Mouse (Mus musculus) C2C12 (cell line): ENCODE results near the gene Ssbp3. TPM values are rescaled to one million over a fixed set of nuclear protein-coding genes. Genes with fewer than 3 reads are reported as not detected.

Experiments used
- H3K27me3 ChIP-seq: one replicate; pipeline ENCODE4 v1.6.1; 2011; ENCODE audit not compliant: control insufficient read depth, insufficient read depth, insufficient read length
- H3K36me3 ChIP-seq: one replicate; pipeline ENCODE4 v1.6.1; 2011; ENCODE audit not compliant: control insufficient read depth, insufficient read depth
- H3K4me3 ChIP-seq: one replicate; pipeline ENCODE4 v1.5.1; 2011; ENCODE audit warnings: mild to moderate bottlenecking, control low read depth; ENCODE audit not compliant: poor library complexity, insufficient read depth, severe bottlenecking
- H3K79me2 ChIP-seq: one replicate; pipeline ENCODE4 v1.6.1; 2011; ENCODE audit not compliant: control insufficient read depth, insufficient read depth
- H3K79me3 ChIP-seq: one replicate; pipeline ENCODE4 v1.6.1; 2011; ENCODE audit warnings: low read depth, control low read depth
- H3ac ChIP-seq: one replicate; pipeline ENCODE3; 2011; ENCODE audit warnings: low read depth; ENCODE audit not compliant: control insufficient read depth, insufficient read length
- CEBPB ChIP-seq: IDR thresholded peaks from one replicate; pipeline ENCODE4 v1.6.1; 2011; ENCODE audit warnings: low read depth, mild to moderate bottlenecking, control low read depth, moderate library complexity
- CTCF ChIP-seq: IDR thresholded peaks from one replicate; pipeline ENCODE4 v1.5.1; 2011; ENCODE audit not compliant: control insufficient read depth, insufficient read depth, insufficient read length
- FOSL1 ChIP-seq: IDR thresholded peaks from one replicate; pipeline ENCODE4 v1.8.0; 2011; ENCODE audit warnings: mild to moderate bottlenecking, low read length; ENCODE audit not compliant: poor library complexity, insufficient read depth, severe bottlenecking
- MAX ChIP-seq: IDR thresholded peaks from one replicate; pipeline ENCODE4 v1.6.1; 2011; ENCODE audit warnings: mild to moderate bottlenecking, control low read depth
- MYOD1 ChIP-seq: IDR thresholded peaks from one replicate; pipeline ENCODE4 v1.6.1; 2011; ENCODE audit warnings: low read depth; ENCODE audit not compliant: control insufficient read depth, insufficient read length
- MYOG ChIP-seq: IDR thresholded peaks from one replicate; pipeline ENCODE4 v1.6.1; 2011; ENCODE audit not compliant: control insufficient read depth, insufficient read length; ENCODE audit errors: extremely low read depth
- USF1 ChIP-seq: IDR thresholded peaks from one replicate; pipeline ENCODE4 v1.6.1; 2011; ENCODE audit warnings: low read depth, mild to moderate bottlenecking, control low read depth, moderate library complexity
- polyA plus RNA-seq: library from polyadenylated mRNA; unstranded; fragments of >200 nt; fragmentation: generic; extraction: Trizol; gene quantifications from one replicate; pipeline ENCODE4 v1.2.1, GENCODE M21; 2012; ENCODE audit warnings: missing spikeins

Gene Ssbp3
- polyA plus RNA-seq, 1 experiment, result 74.7 TPM

DNA sequence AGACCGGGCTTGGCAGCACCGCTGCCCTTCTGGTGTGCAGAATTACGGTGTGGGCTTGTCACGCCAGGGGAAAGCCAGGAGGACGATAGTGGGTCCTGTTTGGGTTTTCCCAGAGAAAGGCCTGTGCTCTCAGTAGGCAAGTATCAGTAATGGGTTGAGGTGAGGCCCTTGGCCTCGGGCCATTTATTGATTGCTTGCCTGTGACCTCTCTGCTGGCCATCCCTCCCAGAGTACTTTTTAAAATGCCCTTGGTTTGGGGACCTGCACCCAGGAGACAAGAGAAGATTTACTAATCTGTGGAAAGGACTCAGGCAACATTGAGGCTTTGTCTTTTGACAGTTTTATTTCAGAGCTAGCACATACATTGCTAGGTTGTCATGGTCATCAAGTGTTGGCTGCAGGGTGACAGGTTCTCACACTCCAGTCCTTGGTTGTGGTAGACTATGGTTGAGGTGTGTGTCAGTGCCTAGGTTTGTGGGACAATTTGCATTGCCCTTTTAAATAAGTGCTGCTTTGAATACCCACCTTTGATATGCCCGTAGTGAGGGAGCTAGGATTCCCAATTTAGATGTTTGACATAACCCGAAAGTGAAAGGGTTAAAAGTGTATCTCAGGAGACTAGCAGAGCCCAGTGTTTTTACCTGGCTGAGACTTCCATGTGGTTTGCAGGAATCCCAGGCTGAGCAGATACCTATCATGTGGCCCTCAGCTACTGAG, 28.2 kb downstream of the Ssbp3 start:
- H3K36me3 ChIP-seq, result peaks cover 50% of the 10 kb centered on the region
- H3ac ChIP-seq, result no peak overlapping the region
- H3K4me3 ChIP-seq, result no peak overlapping the region
- TF ChIP-seq MYOD1 (no peak), MYOG (no peak), CTCF (no peak), CEBPB (no peak), USF1 (no peak), FOSL1 (no peak)
- peaks cover 26% of the 10 kb centered on the region for H3K79me3 ChIP-seq
- no peaks in the 10 kb centered on the region for H3K27me3 ChIP-seq
- H3K79me2 ChIP-seq, result peaks cover 87% of the 10 kb centered on the region

DNA sequence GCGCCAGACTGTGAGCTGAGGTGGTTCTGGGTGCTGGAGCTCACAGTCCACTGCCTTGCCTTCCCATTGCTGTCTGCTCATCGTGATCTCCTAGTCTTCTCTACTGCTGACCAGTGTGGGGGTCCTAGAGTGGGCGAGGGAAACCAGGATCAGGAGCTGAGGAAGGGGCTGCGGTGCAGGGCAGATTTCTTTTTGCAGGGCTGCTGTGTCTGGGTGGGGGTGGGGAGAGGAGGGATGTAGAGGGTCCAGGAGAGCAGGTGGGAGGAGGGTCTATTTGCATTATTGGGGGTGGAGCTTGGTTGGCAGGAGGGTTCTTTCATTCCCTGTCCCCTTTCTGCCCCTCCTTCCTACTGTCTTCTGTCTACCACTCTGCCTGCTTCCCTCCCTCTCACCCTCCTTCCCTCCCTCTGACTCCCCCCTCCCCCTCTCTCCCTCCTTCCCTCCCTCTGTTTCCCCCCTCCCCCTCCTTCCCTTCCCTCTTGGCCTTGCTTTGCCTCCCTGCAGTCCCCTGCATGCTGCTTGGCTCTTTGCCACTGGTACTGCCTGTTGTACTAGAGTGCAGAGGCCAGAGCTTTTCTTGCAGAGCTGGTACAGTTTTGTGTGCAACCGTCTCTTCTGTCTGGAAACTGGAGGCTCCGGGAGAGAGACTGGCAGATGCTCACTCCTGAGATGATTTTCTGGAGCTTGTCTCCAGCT, 28.9 kb downstream of the Ssbp3 start:
- H3K27me3 ChIP-seq, result no peaks in the 10 kb centered on the region
- peaks cover 43% of the 10 kb centered on the region for H3K36me3 ChIP-seq
- H3ac ChIP-seq, result no peak overlapping the region
- H3K79me2 ChIP-seq, result peaks cover 85% of the 10 kb centered on the region
- H3K4me3 ChIP-seq, result no peak overlapping the region
- H3K79me3 ChIP-seq, result peaks cover 26% of the 10 kb centered on the region
- TF ChIP-seq FOSL1 (no peak), CEBPB (no peak), MAX (no peak), MYOG (no peak), CTCF (no peak), USF1 (no peak), MYOD1 (no peak)

DNA sequence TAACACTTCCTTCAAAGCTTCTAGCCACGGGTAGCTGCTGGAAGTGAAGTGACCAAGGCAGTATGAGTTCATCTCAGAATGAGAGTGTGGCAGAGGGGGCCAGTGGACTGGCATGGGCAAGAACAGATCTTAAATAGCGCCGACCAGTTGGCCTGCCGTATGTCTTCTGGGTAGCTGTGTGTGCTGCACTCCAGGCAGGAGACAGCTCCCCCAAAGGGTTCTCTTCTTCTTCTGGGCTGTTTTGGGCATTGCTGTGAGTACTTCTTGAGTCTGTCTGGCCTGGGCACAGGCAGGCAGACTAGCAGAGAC, 29.4 kb downstream of the Ssbp3 start:
- Histone ChIP-seq H3K36me3 (peaks cover 40% of the 10 kb centered on the region), H3K79me3 (peaks cover 27% of the 10 kb centered on the region), H3K27me3 (no peaks in the 10 kb centered on the region), H3K4me3 (no peak overlapping the region), H3ac (no peak overlapping the region), H3K79me2 (peaks cover 85% of the 10 kb centered on the region)
- TF ChIP-seq MAX (no peak), FOSL1 (no peak), CEBPB (no peak), MYOG (no peak), USF1 (no peak), CTCF (no peak), MYOD1 (no peak)

DNA sequence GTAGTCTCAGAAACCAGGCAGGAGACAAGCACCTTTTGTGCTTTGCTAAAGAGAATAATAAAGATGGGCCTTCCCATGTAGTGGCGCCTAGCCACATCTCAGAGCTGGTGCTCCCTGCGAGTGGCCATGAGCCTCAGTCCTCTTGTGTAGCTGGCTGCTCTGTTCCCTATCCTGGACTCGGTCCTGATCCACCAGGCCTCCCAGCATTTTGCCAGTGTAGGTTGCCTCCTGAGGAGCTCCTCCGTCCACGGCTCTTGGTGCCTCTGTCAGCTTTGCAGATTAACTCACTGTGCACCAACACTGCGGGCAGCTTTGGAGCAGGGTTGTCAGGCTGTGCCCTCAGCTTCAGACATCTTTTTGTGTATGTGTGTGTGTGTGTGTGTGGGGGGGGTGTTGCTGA, 30.4 kb downstream of the Ssbp3 start:
- Histone ChIP-seq H3K36me3 (peaks cover 31% of the 10 kb centered on the region), H3K79me3 (peaks cover 33% of the 10 kb centered on the region), H3ac (no peak overlapping the region), H3K79me2 (peaks cover 85% of the 10 kb centered on the region), H3K27me3 (no peaks in the 10 kb centered on the region), H3K4me3 (no peak overlapping the region)
- no peak for TF ChIP-seq CTCF
- TF ChIP-seq MYOD1, result no peak
- TF ChIP-seq FOSL1, result no peak
- no peak for TF ChIP-seq USF1
- TF ChIP-seq MYOG, result no peak
- no peak for TF ChIP-seq CEBPB
- TF ChIP-seq MAX, result no peak

DNA sequence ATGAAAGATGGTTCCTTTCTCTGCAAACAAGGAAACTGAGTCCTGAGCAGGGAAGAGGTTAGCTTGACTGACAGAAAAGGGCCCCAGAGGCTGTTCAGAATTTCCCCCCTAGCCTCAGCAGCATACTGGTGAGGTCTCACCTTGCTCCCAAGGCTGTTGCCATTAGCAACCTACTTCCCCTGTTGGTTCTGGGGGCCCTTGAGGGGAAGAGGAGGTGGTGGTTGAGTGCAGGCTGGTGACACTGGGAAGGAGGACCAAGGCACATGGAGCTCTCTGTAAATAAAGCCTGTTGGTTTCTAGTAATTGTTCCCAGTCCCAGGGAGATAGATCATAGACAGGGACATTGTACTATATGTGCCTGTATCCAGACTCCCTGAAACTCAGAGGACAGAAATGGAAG, 31.0 kb downstream of the Ssbp3 start:
- Histone ChIP-seq H3K79me3 (peaks cover 37% of the 10 kb centered on the region), H3K4me3 (no peak overlapping the region), H3ac (no peak overlapping the region), H3K79me2 (peaks cover 89% of the 10 kb centered on the region), H3K36me3 (peaks cover 37% of the 10 kb centered on the region), H3K27me3 (no peaks in the 10 kb centered on the region)
- no peak for TF ChIP-seq CTCF
- no peak for TF ChIP-seq USF1
- no peak for TF ChIP-seq CEBPB
- TF ChIP-seq MYOD1, result no peak
- TF ChIP-seq FOSL1, result no peak
- no peak for TF ChIP-seq MYOG
- TF ChIP-seq MAX, result no peak

DNA sequence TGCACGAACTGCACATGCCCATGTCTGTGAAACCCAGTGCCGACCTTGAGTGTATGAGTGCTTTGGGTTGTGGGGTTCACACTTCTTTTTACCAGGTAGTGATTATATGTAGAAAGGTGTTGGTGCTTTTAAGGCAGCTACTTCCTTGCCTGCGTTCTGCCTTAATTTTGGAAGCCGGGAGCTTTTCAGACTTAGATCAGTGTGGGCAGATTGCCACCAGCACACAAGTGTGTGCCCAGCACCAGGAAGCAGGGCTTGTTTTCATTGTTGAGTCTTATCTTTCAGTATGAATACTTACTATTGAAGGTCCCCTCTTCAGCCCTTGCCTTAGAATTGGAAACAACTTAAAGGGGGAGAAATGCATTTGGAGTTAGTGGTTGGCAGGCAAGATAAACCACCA, 32.0 kb downstream of the Ssbp3 start:
- Histone ChIP-seq H3K36me3 (peaks cover 42% of the 10 kb centered on the region), H3ac (no peak overlapping the region), H3K4me3 (no peak overlapping the region), H3K27me3 (no peaks in the 10 kb centered on the region), H3K79me3 (peaks cover 46% of the 10 kb centered on the region), H3K79me2 (peaks cover 89% of the 10 kb centered on the region)
- TF ChIP-seq CTCF, result no peak
- no peak for TF ChIP-seq MYOD1
- TF ChIP-seq MAX, result no peak
- TF ChIP-seq USF1, result no peak
- TF ChIP-seq CEBPB, result no peak
- TF ChIP-seq FOSL1, result no peak
- TF ChIP-seq MYOG, result no peak
